Mouse (Mus musculus) lung, adult 2 months (tissue): ENCODE data around the gene Opcml. TPM values are rescaled to one million over a fixed set of nuclear protein-coding genes. Genes with fewer than 3 reads are reported as not detected.

ENCODE experiments used
- DNase-seq: peaks from one replicate; pipeline ENCODE4 v3.0.0; 2022
- H3K4me1 ChIP-seq: fragments of 200-500 bp; 2 replicates; pipeline ENCODE4 v1.6.1; 2011; ENCODE audit warnings: low read length; ENCODE audit not compliant: control insufficient read depth, insufficient read depth
- H3K4me3 ChIP-seq: fragments of 200-500 bp; replicated peaks from 2 replicates; pipeline ENCODE3; 2011; ENCODE audit warnings: low read depth, mild to moderate bottlenecking, control low read depth, low read length; ENCODE audit errors: extremely low read depth
- CTCF ChIP-seq: fragments of 200-500 bp; IDR thresholded peaks from 2 replicates; pipeline ENCODE4 v1.5.1; 2011; ENCODE audit warnings: mild to moderate bottlenecking, low read length, control low read depth; ENCODE audit not compliant: insufficient read depth
- POLR2A ChIP-seq: fragments of 200-500 bp; IDR thresholded peaks from 2 replicates; pipeline ENCODE4 v1.6.1; 2011; ENCODE audit warnings: low read depth, mild to moderate bottlenecking, control low read depth, low read length, borderline replicate concordance; ENCODE audit errors: extremely low read depth
- WGBS: fragments of 180-500 bp; shearing (Covaris S2); methylation state at CpG from one replicate; pipeline ENCODE4 v1.1.7; 2018; 5-methylcytosine and 5-hydroxymethylcytosine counted together
- polyA plus RNA-seq: library from polyadenylated mRNA; depleted of rRNA; stranded (reverse); fragments of >200 nt; gene quantifications from 2 replicates; pipeline ENCODE4 v1.2.3, GENCODE M21; 2012

Opcml gene
- polyA plus RNA-seq, 1 experiment = 0.26 TPM

DNA sequence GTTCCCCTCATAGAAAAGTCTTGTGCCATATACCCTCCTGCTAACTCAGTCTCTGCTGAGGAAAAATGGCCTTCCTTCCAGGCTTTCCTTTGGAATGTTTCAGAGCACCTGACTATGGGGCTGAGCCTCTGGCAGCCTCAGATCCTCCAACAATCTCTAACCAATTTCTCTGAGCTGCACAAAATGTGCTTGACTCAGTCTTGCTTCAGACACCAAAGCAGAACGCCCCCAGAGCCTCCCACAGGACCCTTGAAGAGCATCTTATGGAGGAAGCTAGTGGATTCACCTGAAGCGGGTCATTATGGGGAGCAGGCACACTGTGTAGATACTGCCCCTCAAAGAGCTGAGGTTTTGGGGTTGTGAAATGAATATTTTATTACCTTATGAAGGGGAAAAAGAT lies 386.5 kb downstream of the Opcml start:
- DNase-seq = no peak
- WGBS = 72% methylated on average over 2 of the region's 2 CpGs
- Histone ChIP-seq H3K4me1 (no peaks in the 10 kb centered on the region), H3K4me3 (no peak overlapping the region)
- no peak for TF ChIP-seq CTCF
- TF ChIP-seq POLR2A = no peak

- no peak for DNase-seq
- Histone ChIP-seq H3K4me3 (no peak overlapping the region), H3K4me1 (no peaks in the 10 kb centered on the region)
- TF ChIP-seq CTCF (no peak), POLR2A (no peak)
- WGBS = 70% methylated on average over 4 of the region's 4 CpGs
Observed at GRCm38 (mm10) chr9:28178123-28178887, 387.7 kb downstream of the Opcml start.

- 72% methylated on average over 7 of the region's 7 CpGs for WGBS
- no peaks in the 10 kb centered on the region for H3K4me1 ChIP-seq
- no peak overlapping the region for H3K4me3 ChIP-seq
- no peak for DNase-seq
- no peak for TF ChIP-seq CTCF
- no peak for TF ChIP-seq POLR2A
Observed at GRCm38 (mm10) chr9:28181916-28182315, 391.3 kb downstream of the Opcml start.

GRCm38 (mm10) chr9:28190226-28190625 lies 399.7 kb downstream of the Opcml start:
- TF ChIP-seq POLR2A (no peak), CTCF (no peak)
- no peak for DNase-seq
- no peak overlapping the region for H3K4me3 ChIP-seq
- no peaks in the 10 kb centered on the region for H3K4me1 ChIP-seq
- 77% methylated on average over 2 of the region's 2 CpGs for WGBS

DNA sequence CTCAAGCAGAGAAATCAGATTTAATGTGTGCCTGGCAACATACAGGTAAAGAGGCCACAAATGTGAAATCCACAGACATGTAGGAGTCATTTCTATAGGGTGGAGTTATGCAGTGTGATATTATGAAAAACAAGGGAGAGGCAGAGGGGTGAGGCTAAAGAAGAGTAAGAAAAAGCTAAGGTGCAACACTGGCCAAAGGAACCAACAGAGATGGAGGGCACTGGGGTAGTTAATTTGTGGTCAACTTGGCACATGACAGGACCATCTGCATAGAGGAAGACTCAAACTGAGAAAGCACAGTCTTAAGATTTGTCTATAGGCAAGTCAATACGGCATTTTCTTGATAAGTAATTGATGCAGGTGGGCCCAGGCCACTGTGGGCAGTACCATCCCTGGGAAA lies 400.2 kb downstream of the Opcml start:
- no peak for DNase-seq
- H3K4me1 ChIP-seq = no peaks in the 10 kb centered on the region
- no peak overlapping the region for H3K4me3 ChIP-seq
- TF ChIP-seq CTCF = no peak
- TF ChIP-seq POLR2A = no peak
- 70% methylated on average over 1 of the region's 1 CpGs for WGBS

- Histone ChIP-seq H3K4me3 (no peak overlapping the region), H3K4me1 (no peaks in the 10 kb centered on the region)
- WGBS = 77% methylated on average over 2 of the region's 2 CpGs
- no peak for TF ChIP-seq CTCF
- TF ChIP-seq POLR2A = no peak
- no peak for DNase-seq
Observed at GRCm38 (mm10) chr9:28196550-28196949, 406.0 kb downstream of the Opcml start.

DNA sequence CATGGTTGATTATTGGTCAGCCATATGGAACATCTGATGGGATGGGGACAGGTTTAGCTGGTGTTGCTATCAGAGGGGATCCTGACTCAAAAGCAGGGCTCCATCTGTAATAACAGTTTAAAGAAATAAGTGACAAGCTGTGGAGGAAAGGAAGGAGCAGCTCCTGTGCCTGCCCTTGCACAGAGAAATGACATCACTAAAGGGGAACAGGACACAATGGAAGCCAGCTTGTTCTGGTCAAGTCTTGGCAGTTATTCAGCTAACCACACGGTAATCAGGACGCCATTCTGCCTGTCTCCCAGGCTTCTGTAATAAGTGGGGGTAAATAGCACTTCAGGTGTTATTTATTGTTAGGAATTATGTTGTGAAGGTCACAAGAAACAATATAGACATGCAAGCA lies 406.5 kb downstream of the Opcml start:
- 36% methylated on average over 2 of the region's 2 CpGs for WGBS
- TF ChIP-seq POLR2A (no peak), CTCF (no peak)
- H3K4me3 ChIP-seq = no peak overlapping the region
- no peak for DNase-seq
- no peaks in the 10 kb centered on the region for H3K4me1 ChIP-seq

DNA sequence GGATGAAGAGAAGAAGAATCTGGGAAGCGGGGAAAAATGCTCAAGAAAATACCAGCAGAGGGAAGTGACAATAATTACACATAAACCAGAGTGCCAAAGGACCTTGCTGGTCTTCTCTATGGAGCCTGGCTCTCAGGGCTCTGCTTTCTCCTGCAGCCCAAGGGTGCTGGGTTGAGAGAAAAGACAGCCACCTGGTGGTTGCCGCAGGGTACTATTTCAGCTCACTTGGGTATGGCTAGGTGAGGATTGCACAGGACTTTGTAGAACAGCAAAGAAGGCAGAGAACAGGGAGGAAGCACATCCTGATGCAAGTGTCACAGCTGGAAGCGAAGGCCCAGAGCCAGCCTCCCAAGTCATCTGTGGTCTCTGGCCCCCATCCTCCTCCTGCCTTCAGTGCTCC lies 407.1 kb downstream of the Opcml start:
- whole genome bisulfite sequencing = 41% methylated on average over 3 of the region's 3 CpGs
- peak; percentile 42 for TF ChIP-seq CTCF
- TF ChIP-seq POLR2A = no peak
- no peak overlapping the region for H3K4me3 ChIP-seq
- peak; percentile 4 for DNase-seq
- H3K4me1 ChIP-seq = no peaks in the 10 kb centered on the region

DNA sequence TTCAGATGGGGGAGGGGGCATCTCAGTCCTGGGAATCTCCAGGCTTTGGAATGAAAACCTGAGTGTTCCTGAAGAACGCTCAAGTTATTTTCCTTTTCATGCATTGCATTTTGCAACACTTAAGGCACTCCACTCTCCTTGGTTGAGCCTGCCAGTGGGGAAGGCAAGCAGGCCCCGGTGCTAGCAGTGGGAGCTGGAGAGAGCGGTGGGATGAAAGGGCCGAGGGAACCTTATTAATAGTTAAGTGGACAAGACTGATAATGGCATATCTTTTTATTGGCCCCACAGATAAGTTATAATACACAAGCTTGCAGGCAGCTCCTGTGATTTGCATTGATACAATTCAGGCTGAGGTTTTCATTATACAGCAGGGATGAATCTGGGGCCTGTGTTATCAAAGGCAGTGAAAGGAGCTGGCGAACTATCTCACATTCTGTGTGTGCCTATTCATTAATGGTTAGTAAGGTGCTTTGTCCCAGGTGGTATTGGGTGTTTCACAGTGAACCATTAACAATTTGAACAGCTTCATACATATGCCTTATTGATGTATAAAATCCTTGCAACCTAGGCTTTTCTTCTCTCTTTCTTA lies 407.6 kb downstream of the Opcml start:
- Histone ChIP-seq H3K4me3 (no peak overlapping the region), H3K4me1 (no peaks in the 10 kb centered on the region)
- TF ChIP-seq CTCF = no peak
- TF ChIP-seq POLR2A = no peak
- WGBS = 68% methylated on average over 5 of the region's 5 CpGs
- DNase-seq = no peak

GRCm38 (mm10) chr9:28207441-28207840 lies 416.9 kb downstream of the Opcml start:
- Histone ChIP-seq H3K4me1 (no peaks in the 10 kb centered on the region), H3K4me3 (no peak overlapping the region)
- WGBS = 73% methylated on average over 3 of the region's 3 CpGs
- TF ChIP-seq CTCF (no peak), POLR2A (no peak)
- DNase-seq = no peak
